Mouse (Mus musculus): ENCODE measurements at regions not wholly inside any gene's neighbourhood (a gene's known extent, or its start where the extent isn't known, plus 50 kb on each side); places are given as distances from the start of the nearest gene placed in this dataset.

DNA sequence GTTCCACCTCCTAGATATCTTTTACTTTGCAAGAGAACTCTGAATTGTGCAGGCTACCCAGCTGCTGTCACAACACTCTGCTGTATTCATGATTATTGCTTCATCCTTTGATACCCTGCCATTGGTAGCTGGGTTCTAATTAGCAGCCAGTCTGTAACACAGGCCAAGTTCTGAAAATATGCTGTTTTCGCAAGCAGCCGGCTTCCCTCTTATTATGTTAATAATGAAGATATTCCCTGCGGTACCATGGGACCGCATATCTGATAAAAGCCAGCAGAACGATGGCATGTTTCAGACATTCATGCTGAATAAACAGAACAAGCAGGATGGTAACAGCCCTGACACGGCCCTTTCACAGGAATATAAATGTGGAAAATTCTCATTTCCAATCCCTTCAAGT is 235.6 kb downstream of the Galc start:
- no peak for TF ChIP-seq CTCF (IDR thresholded peaks at IDR 0.05; ENCODE audit: extremely low read depth, insufficient read length, insufficient replicate concordance, low read depth, low read length)
- no peak for TF ChIP-seq POLR2A (IDR thresholded peaks at IDR 0.05; ENCODE audit: low read depth, low read length)
